Mouse (Mus musculus): Measurements from ENCODE around the gene 2210016F16Rik.
A peak's percentile ranks its signal among the peaks of the same experiment; 100 is the strongest.

2210016F16Rik gene

GRCm38 (mm10) chr13:58389324-58389951, 4.4 kb upstream of the 2210016F16Rik start:
- Histone ChIP-seq H3K27me3 (ENCODE audit: insufficient read depth, low read length) (no peaks in the 10 kb centered on the region), H3K4me3 (replicated peaks; ENCODE audit: low read length) (no peak overlapping the region), H3K4me1 (replicated peaks; ENCODE audit: low read depth, low read length) (peaks cover 16% of the 10 kb centered on the region), H3K9me3 (ENCODE audit: low read length) (no peaks in the 10 kb centered on the region), H3K36me3 (ENCODE audit: insufficient read depth, low read length) (peaks cover 53% of the 10 kb centered on the region)
- no peak for TF ChIP-seq CTCF (conservative IDR thresholded peaks at IDR 0.05; ENCODE audit: low read length)
- TF ChIP-seq POU5F1 (IDR thresholded peaks at IDR 0.05; ENCODE audit: borderline replicate concordance, low read length), result no peak
- TF ChIP-seq NANOG (IDR thresholded peaks at IDR 0.05; ENCODE audit: borderline replicate concordance, low read length), result no peak

DNA sequence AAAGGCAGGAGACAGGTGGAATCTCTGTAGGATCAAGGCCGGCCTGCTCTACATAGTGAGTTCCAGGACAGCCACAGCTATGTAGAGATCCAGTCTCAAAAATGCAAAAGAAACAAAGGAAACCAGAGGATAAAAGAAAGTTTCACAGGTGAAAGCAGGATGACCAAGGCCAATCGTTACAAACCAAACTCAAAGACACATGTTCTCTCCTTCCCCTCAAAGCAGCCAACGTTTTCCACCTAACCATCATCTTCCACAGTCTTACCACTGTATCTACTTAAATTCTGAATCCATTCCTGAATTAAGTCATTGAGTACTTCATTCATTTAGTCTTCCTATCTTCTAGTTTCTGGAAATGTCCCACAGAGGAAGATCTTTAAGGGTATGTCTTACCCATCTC, 3.4 kb upstream of the 2210016F16Rik start:
- TF ChIP-seq NANOG (IDR thresholded peaks at IDR 0.05; ENCODE audit: borderline replicate concordance, low read length), result no peak
- TF ChIP-seq CTCF (conservative IDR thresholded peaks at IDR 0.05; ENCODE audit: low read length), result no peak
- TF ChIP-seq POU5F1 (IDR thresholded peaks at IDR 0.05; ENCODE audit: borderline replicate concordance, low read length), result no peak
- Histone ChIP-seq H3K36me3 (ENCODE audit: insufficient read depth, low read length) (peaks cover 43% of the 10 kb centered on the region), H3K4me3 (replicated peaks; ENCODE audit: low read length) (no peak overlapping the region), H3K9me3 (ENCODE audit: low read length) (no peaks in the 10 kb centered on the region), H3K27me3 (ENCODE audit: insufficient read depth, low read length) (0 out of 2 replicates have a peak, but pooled peaks cover 5% of the 10 kb centered on the region), H3K4me1 (replicated peaks; ENCODE audit: low read depth, low read length) (peaks cover 22% of the 10 kb centered on the region)

- H3K27me3 ChIP-seq (ENCODE audit: insufficient read depth, low read length), result 0 out of 2 replicates have a peak, but pooled peaks cover 5% of the 10 kb centered on the region
- peak; percentile 78 for TF ChIP-seq CTCF (conservative IDR thresholded peaks at IDR 0.05; ENCODE audit: low read length)
- no peak for TF ChIP-seq NANOG (IDR thresholded peaks at IDR 0.05; ENCODE audit: borderline replicate concordance, low read length)
- no peak for TF ChIP-seq POU5F1 (IDR thresholded peaks at IDR 0.05; ENCODE audit: borderline replicate concordance, low read length)
- H3K9me3 ChIP-seq (ENCODE audit: low read length), result peaks cover 2% of the 10 kb centered on the region; the same call in 1 of the 2 replicates
- H3K36me3 ChIP-seq (ENCODE audit: insufficient read depth, low read length), result peaks cover 42% of the 10 kb centered on the region
- H3K4me3 ChIP-seq (replicated peaks; ENCODE audit: low read length), result no peak overlapping the region
- H3K4me1 ChIP-seq (replicated peaks; ENCODE audit: low read depth, low read length), result peaks cover 22% of the 10 kb centered on the region
Measured at GRCm38 (mm10) chr13:58387948-58388347, 2.9 kb upstream of the 2210016F16Rik start.

GRCm38 (mm10) chr13:58385547-58385920, 509 bp upstream of the 2210016F16Rik start:
- peaks cover 24% of the 10 kb centered on the region for H3K9me3 ChIP-seq (ENCODE audit: low read length)
- no peak for TF ChIP-seq POU5F1 (IDR thresholded peaks at IDR 0.05; ENCODE audit: borderline replicate concordance, low read length)
- TF ChIP-seq CTCF (conservative IDR thresholded peaks at IDR 0.05; ENCODE audit: low read length), result no peak
- no peak for TF ChIP-seq NANOG (IDR thresholded peaks at IDR 0.05; ENCODE audit: borderline replicate concordance, low read length)

DNA sequence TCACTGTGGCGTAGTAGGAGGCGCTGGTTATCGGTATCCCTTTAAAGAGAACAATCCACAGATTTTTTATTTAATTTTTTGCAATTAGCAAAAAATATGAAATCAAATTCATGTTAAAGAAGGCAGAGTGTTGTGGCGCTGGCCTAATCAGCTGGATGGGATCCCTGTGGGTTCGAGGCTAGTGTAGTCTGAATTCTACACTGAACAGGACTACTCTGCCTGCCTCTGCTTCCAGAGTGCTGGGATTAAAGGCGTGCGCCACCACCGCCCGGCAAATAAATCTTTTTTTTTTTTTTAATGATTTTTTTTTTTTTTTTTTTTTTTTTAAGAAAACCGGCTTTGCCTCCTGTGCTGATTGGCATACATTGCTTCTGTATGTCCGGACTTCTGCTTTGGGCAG, 654 bp downstream of the 2210016F16Rik start:
- 0 out of 2 replicates have a peak, but pooled peaks cover 5% of the 10 kb centered on the region for H3K27me3 ChIP-seq (ENCODE audit: insufficient read depth, low read length)
- peak overlapping the region; percentile 84 for H3K4me3 ChIP-seq (replicated peaks; ENCODE audit: low read length)
- peaks cover 22% of the 10 kb centered on the region for H3K4me1 ChIP-seq (replicated peaks; ENCODE audit: low read depth, low read length)
- peaks cover 36% of the 10 kb centered on the region for H3K9me3 ChIP-seq (ENCODE audit: low read length)
- H3K36me3 ChIP-seq (ENCODE audit: insufficient read depth, low read length), result peaks cover 33% of the 10 kb centered on the region
- TF ChIP-seq NANOG (IDR thresholded peaks at IDR 0.05; ENCODE audit: borderline replicate concordance, low read length) (no peak), POU5F1 (IDR thresholded peaks at IDR 0.05; ENCODE audit: borderline replicate concordance, low read length) (no peak), CTCF (conservative IDR thresholded peaks at IDR 0.05; ENCODE audit: low read length) (no peak)

More at GRCm38 (mm10) chr13:58385547-58385920, 509 bp upstream of the 2210016F16Rik start:
- Histone ChIP-seq H3K27me3 (ENCODE audit: insufficient read depth, low read length) (0 out of 2 replicates have a peak, but pooled peaks cover 5% of the 10 kb centered on the region), H3K36me3 (ENCODE audit: insufficient read depth, low read length) (peaks cover 43% of the 10 kb centered on the region), H3K4me1 (replicated peaks; ENCODE audit: low read depth, low read length) (peaks cover 22% of the 10 kb centered on the region), H3K4me3 (replicated peaks; ENCODE audit: low read length) (peak overlapping the region; percentile 84)

DNA sequence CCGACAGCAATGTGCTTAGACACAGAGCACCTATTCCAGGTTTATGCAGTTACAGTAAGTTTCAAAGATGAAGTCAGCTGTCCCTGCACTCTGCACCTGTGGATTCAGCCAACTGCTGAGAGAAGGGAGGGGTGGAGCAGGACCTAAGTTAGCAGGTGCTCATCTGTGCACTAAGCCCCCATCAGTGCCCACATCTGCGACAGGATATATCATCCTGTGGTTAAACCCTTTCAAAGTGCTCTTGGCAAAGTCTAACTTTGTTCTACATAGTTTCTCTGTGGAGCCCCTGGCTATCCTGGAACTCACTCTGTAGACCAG, 11.9 kb downstream of the 2210016F16Rik start:
- no peak overlapping the region for H3K4me3 ChIP-seq (replicated peaks; ENCODE audit: low read length)
- no peaks in the 10 kb centered on the region for H3K36me3 ChIP-seq (ENCODE audit: insufficient read depth, low read length)
- peaks cover 15% of the 10 kb centered on the region for H3K9me3 ChIP-seq (ENCODE audit: low read length)
- H3K4me1 ChIP-seq (replicated peaks; ENCODE audit: low read depth, low read length), result peaks cover 3% of the 10 kb centered on the region; the same call in 1 of the 2 replicates
- no peak for TF ChIP-seq CTCF (conservative IDR thresholded peaks at IDR 0.05; ENCODE audit: low read length)
- no peak for TF ChIP-seq POU5F1 (IDR thresholded peaks at IDR 0.05; ENCODE audit: borderline replicate concordance, low read length)
- no peak for TF ChIP-seq NANOG (IDR thresholded peaks at IDR 0.05; ENCODE audit: borderline replicate concordance, low read length)
- H3K27me3 ChIP-seq (ENCODE audit: insufficient read depth, low read length), result no peaks in the 10 kb centered on the region

GRCm38 (mm10) chr13:58372278-58373152, 12.5 kb downstream of the 2210016F16Rik start:
- TF ChIP-seq POU5F1 (IDR thresholded peaks at IDR 0.05; ENCODE audit: borderline replicate concordance, low read length) (no peak), NANOG (IDR thresholded peaks at IDR 0.05; ENCODE audit: borderline replicate concordance, low read length) (no peak), CTCF (conservative IDR thresholded peaks at IDR 0.05; ENCODE audit: low read length) (no peak)
- peaks cover 6% of the 10 kb centered on the region; the same call in 1 of the 2 replicates for H3K4me1 ChIP-seq (replicated peaks; ENCODE audit: low read depth, low read length)
- no peak overlapping the region for H3K4me3 ChIP-seq (replicated peaks; ENCODE audit: low read length)
- H3K9me3 ChIP-seq (ENCODE audit: low read length), result peaks cover 15% of the 10 kb centered on the region
- no peaks in the 10 kb centered on the region for H3K36me3 ChIP-seq (ENCODE audit: insufficient read depth, low read length)
- no peaks in the 10 kb centered on the region for H3K27me3 ChIP-seq (ENCODE audit: insufficient read depth, low read length)

DNA sequence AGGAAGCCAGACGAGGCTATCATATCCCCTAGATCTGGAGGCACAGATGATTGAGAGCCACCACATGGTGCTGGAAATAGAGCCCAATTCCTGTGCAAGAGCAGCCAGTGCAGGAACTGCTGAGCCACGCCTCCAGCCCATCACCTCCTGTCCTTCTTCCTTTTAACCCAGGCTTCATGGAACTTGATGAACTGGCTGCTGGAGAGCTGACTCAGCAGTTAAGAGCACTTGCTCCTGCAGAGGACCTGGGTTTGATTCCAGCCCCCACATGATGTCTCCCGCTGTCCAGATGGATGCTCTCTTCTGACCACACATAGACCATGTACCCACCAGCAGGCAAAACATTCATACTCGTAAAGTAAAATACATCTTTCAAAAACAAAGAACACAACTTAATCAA, 16.2 kb downstream of the 2210016F16Rik start:
- Histone ChIP-seq H3K9me3 (ENCODE audit: low read length) (no peaks in the 10 kb centered on the region), H3K4me3 (replicated peaks; ENCODE audit: low read length) (no peak overlapping the region), H3K4me1 (replicated peaks; ENCODE audit: low read depth, low read length) (peaks cover 24% of the 10 kb centered on the region), H3K27me3 (ENCODE audit: insufficient read depth, low read length) (no peaks in the 10 kb centered on the region), H3K36me3 (ENCODE audit: insufficient read depth, low read length) (no peaks in the 10 kb centered on the region)
- TF ChIP-seq CTCF (conservative IDR thresholded peaks at IDR 0.05; ENCODE audit: low read length) (no peak), NANOG (IDR thresholded peaks at IDR 0.05; ENCODE audit: borderline replicate concordance, low read length) (no peak), POU5F1 (IDR thresholded peaks at IDR 0.05; ENCODE audit: borderline replicate concordance, low read length) (no peak)

Data from E14TG2a.4 (cell line).